Mouse (Mus musculus) brain, embryonic 18.5 days (tissue): ENCODE measurements around the gene Xylt1.

Experiments
- DNase-seq: peaks from one replicate; pipeline ENCODE4 v3.0.0-alpha.2; 2012; ENCODE audit warnings: low read depth, low spot score

Xylt1 gene

GRCm38 (mm10) chr7:117697681-117698080, 316.9 kb downstream of the Xylt1 start:
- no peak for DNase-seq

- DNase-seq, result no peak
These were observed 317.9 kb downstream of the Xylt1 start for GRCm38 (mm10) chr7:117698551-117699114.

- peak; percentile 77 for DNase-seq
These were observed 318.7 kb downstream of the Xylt1 start for GRCm38 (mm10) chr7:117699343-117699985.

- no peak for DNase-seq
These were observed 319.3 kb downstream of the Xylt1 start for GRCm38 (mm10) chr7:117700066-117700465.

- DNase-seq, result no peak
These were observed 329.3 kb downstream of the Xylt1 start for GRCm38 (mm10) chr7:117709901-117710607.

- DNase-seq, result no peak
These were observed 336.2 kb downstream of the Xylt1 start for GRCm38 (mm10) chr7:117716876-117717408.

- DNase-seq, result no peak
These were observed 339.6 kb downstream of the Xylt1 start for GRCm38 (mm10) chr7:117720426-117720825.
